Mouse (Mus musculus) intestine, embryonic 15.5 days (tissue): ENCODE measurements around the gene Serpina12. TPM values are rescaled to one million over a fixed set of nuclear protein-coding genes. Genes with fewer than 3 reads are reported as not detected.

Source experiments
- ATAC-seq: fragments of 200-750 bp; cut with Nextera tagmentation; 2 replicates; pipeline ENCODE4 v1.8.0; 2017; ENCODE audit warnings: moderate TSS enrichment, moderate library complexity
- H3K27ac ChIP-seq: fragments of 300-500 bp; sonication (generic); 2 replicates; pipeline ENCODE4 v1.5.1; 2015; ENCODE audit warnings: mild to moderate bottlenecking, inconsistent platforms
- H3K27me3 ChIP-seq: fragments of 300-500 bp; sonication (generic); replicated peaks from 2 replicates; pipeline ENCODE4 v1.6.1; 2015; ENCODE audit warnings: inconsistent platforms
- H3K36me3 ChIP-seq: fragments of 300-500 bp; sonication (generic); 2 replicates; pipeline ENCODE4 v1.6.1; 2015; ENCODE audit warnings: inconsistent platforms
- H3K4me1 ChIP-seq: fragments of 300-500 bp; sonication (generic); replicated peaks from 2 replicates; pipeline ENCODE4 v1.6.1; 2015; ENCODE audit warnings: inconsistent platforms
- H3K4me2 ChIP-seq: fragments of 300-500 bp; sonication (generic); replicated peaks from 2 replicates; pipeline ENCODE4 v1.6.1; 2015; ENCODE audit warnings: mild to moderate bottlenecking, inconsistent platforms
- H3K4me3 ChIP-seq: fragments of 300-500 bp; sonication (generic); replicated peaks from 2 replicates; pipeline ENCODE4 v1.5.1; 2015; ENCODE audit warnings: inconsistent platforms
- H3K9ac ChIP-seq: fragments of 300-500 bp; sonication (generic); 2 replicates; pipeline ENCODE4 v1.6.1; 2015; ENCODE audit warnings: inconsistent platforms
- H3K9me3 ChIP-seq: fragments of 300-500 bp; sonication (generic); 2 replicates; pipeline ENCODE4 v1.6.1; 2016; ENCODE audit warnings: inconsistent platforms
- WGBS: fragments of 180-500 bp; shearing (Covaris S2); methylation state at CpG from one replicate; pipeline ENCODE4 v1.1.7; 2015; 5-methylcytosine and 5-hydroxymethylcytosine counted together
- polyA plus RNA-seq: library from polyadenylated mRNA; unstranded; fragments of >200 nt; fragmentation: Nextera tagmentation; extraction: Ambion mirVana; gene quantifications from 2 replicates; pipeline ENCODE4 v1.2.1, GENCODE M21; 2015

The Serpina12 gene
- polyA plus RNA-seq, 1 experiment from 2014 or later: not detected

GRCm38 (mm10) chr12:104057050-104057449, 12.8 kb upstream of the Serpina12 start:
- H3K9me3 ChIP-seq: no peaks in the 10 kb centered on the region
- no peaks in the 10 kb centered on the region for H3K4me1 ChIP-seq
- ATAC-seq: no peak
- no peak overlapping the region for H3K4me3 ChIP-seq
- WGBS: 30% methylated on average over 4 of the region's 4 CpGs
- H3K27me3 ChIP-seq: no peaks in the 10 kb centered on the region
- H3K27ac ChIP-seq: no peak overlapping the region
- H3K36me3 ChIP-seq: no peaks in the 10 kb centered on the region
- H3K9ac ChIP-seq: no peak overlapping the region
- H3K4me2 ChIP-seq: no peak overlapping the region

GRCm38 (mm10) chr12:104055755-104056154, 11.5 kb upstream of the Serpina12 start:
- 79% methylated on average over 8 of the region's 8 CpGs for WGBS
- no peak overlapping the region for H3K9ac ChIP-seq
- no peaks in the 10 kb centered on the region for H3K4me1 ChIP-seq
- ATAC-seq: no peak
- no peaks in the 10 kb centered on the region for H3K27me3 ChIP-seq
- no peak overlapping the region for H3K4me2 ChIP-seq
- H3K36me3 ChIP-seq: no peaks in the 10 kb centered on the region
- no peak overlapping the region for H3K27ac ChIP-seq
- H3K4me3 ChIP-seq: no peak overlapping the region
- H3K9me3 ChIP-seq: no peaks in the 10 kb centered on the region

- no peaks in the 10 kb centered on the region for H3K27me3 ChIP-seq
- no peak overlapping the region for H3K4me3 ChIP-seq
These were observed 9.8 kb upstream of the Serpina12 start for GRCm38 (mm10) chr12:104053995-104054394.

GRCm38 (mm10) chr12:104045713-104046112, 1.5 kb upstream of the Serpina12 start:
- Histone ChIP-seq H3K4me2 (no peak overlapping the region), H3K9ac (no peak overlapping the region), H3K4me3 (no peak overlapping the region), H3K4me1 (no peaks in the 10 kb centered on the region), H3K9me3 (no peaks in the 10 kb centered on the region), H3K36me3 (no peaks in the 10 kb centered on the region), H3K27me3 (no peaks in the 10 kb centered on the region), H3K27ac (no peak overlapping the region)
- no peak for ATAC-seq
- WGBS: 72% methylated on average over 8 of the region's 8 CpGs

More at GRCm38 (mm10) chr12:104053995-104054394, 9.8 kb upstream of the Serpina12 start:
- H3K4me2 ChIP-seq: no peak overlapping the region
- no peak overlapping the region for H3K27ac ChIP-seq
- H3K9ac ChIP-seq: no peak overlapping the region
- 64% methylated on average over 1 of the region's 1 CpGs for WGBS
- H3K9me3 ChIP-seq: no peaks in the 10 kb centered on the region
- ATAC-seq: no peak
- H3K4me1 ChIP-seq: no peaks in the 10 kb centered on the region
- no peaks in the 10 kb centered on the region for H3K36me3 ChIP-seq

- WGBS: 87% methylated on average over 2 of the region's 2 CpGs
- Histone ChIP-seq H3K4me2 (no peak overlapping the region), H3K4me3 (no peak overlapping the region), H3K27me3 (no peaks in the 10 kb centered on the region), H3K27ac (no peak overlapping the region), H3K9me3 (no peaks in the 10 kb centered on the region), H3K9ac (no peak overlapping the region), H3K36me3 (no peaks in the 10 kb centered on the region), H3K4me1 (no peaks in the 10 kb centered on the region)
- ATAC-seq: no peak
These were observed 1.5 kb downstream of the Serpina12 start for GRCm38 (mm10) chr12:104042753-104043152.

GRCm38 (mm10) chr12:104041401-104041800, 2.8 kb downstream of the Serpina12 start:
- WGBS: 76% methylated on average over 6 of the region's 6 CpGs
- no peak overlapping the region for H3K4me2 ChIP-seq
- no peaks in the 10 kb centered on the region for H3K27me3 ChIP-seq
- no peak overlapping the region for H3K9ac ChIP-seq
- ATAC-seq: no peak
- no peak overlapping the region for H3K4me3 ChIP-seq
- no peak overlapping the region for H3K27ac ChIP-seq
- H3K4me1 ChIP-seq: no peaks in the 10 kb centered on the region
- H3K36me3 ChIP-seq: no peaks in the 10 kb centered on the region
- H3K9me3 ChIP-seq: no peaks in the 10 kb centered on the region

GRCm38 (mm10) chr12:104038181-104038580, 6.1 kb downstream of the Serpina12 start:
- no peaks in the 10 kb centered on the region for H3K27me3 ChIP-seq
- no peaks in the 10 kb centered on the region for H3K9me3 ChIP-seq
- no peak overlapping the region for H3K27ac ChIP-seq
- no peak overlapping the region for H3K4me3 ChIP-seq
- no peaks in the 10 kb centered on the region for H3K4me1 ChIP-seq
- H3K9ac ChIP-seq: no peak overlapping the region
- ATAC-seq: no peak
- H3K4me2 ChIP-seq: no peak overlapping the region
- 91% methylated on average over 7 of the region's 7 CpGs for WGBS
- no peaks in the 10 kb centered on the region for H3K36me3 ChIP-seq

- no peaks in the 10 kb centered on the region for H3K4me1 ChIP-seq
- ATAC-seq: no peak
- no peak overlapping the region for H3K27ac ChIP-seq
- no peaks in the 10 kb centered on the region for H3K27me3 ChIP-seq
- no peak overlapping the region for H3K4me2 ChIP-seq
- WGBS: 100% methylated on average over 1 of the region's 1 CpGs
- no peak overlapping the region for H3K4me3 ChIP-seq
- H3K9me3 ChIP-seq: no peaks in the 10 kb centered on the region
- H3K36me3 ChIP-seq: no peaks in the 10 kb centered on the region
- no peak overlapping the region for H3K9ac ChIP-seq
These were observed 10.5 kb downstream of the Serpina12 start for GRCm38 (mm10) chr12:104033752-104034151.

GRCm38 (mm10) chr12:104029986-104030385, 14.3 kb downstream of the Serpina12 start:
- Histone ChIP-seq H3K4me1 (no peaks in the 10 kb centered on the region), H3K4me3 (no peak overlapping the region), H3K27me3 (no peaks in the 10 kb centered on the region), H3K9me3 (no peaks in the 10 kb centered on the region), H3K4me2 (no peak overlapping the region), H3K9ac (no peak overlapping the region), H3K27ac (no peak overlapping the region), H3K36me3 (no peaks in the 10 kb centered on the region)
- 43% methylated on average over 8 of the region's 8 CpGs for WGBS
- no peak for ATAC-seq

- ATAC-seq: no peak
- no peak overlapping the region for H3K4me2 ChIP-seq
- H3K27me3 ChIP-seq: no peaks in the 10 kb centered on the region
- H3K4me3 ChIP-seq: no peak overlapping the region
- WGBS: 73% methylated on average over 3 of the region's 3 CpGs
- no peak overlapping the region for H3K27ac ChIP-seq
- no peak overlapping the region for H3K9ac ChIP-seq
- no peaks in the 10 kb centered on the region for H3K36me3 ChIP-seq
- H3K9me3 ChIP-seq: no peaks in the 10 kb centered on the region
- H3K4me1 ChIP-seq: no peaks in the 10 kb centered on the region
These were observed 29.0 kb downstream of the Serpina12 start for GRCm38 (mm10) chr12:104015280-104015679.

GRCm38 (mm10) chr12:104013620-104014019, 30.6 kb downstream of the Serpina12 start, which contains the start of gene Serpina9:
Gene Serpina9 (minus strand): TSS chr12:104013755.
- Histone ChIP-seq H3K27me3 (no peaks in the 10 kb centered on the region), H3K36me3 (no peaks in the 10 kb centered on the region), H3K4me2 (no peak within 1 kb of the TSS), H3K9ac (no peak within 1 kb of the TSS), H3K27ac (no peak within 1 kb of the TSS), H3K9me3 (no peaks in the 10 kb centered on the region), H3K4me1 (no peaks in the 10 kb centered on the region), H3K4me3 (no peak within 1 kb of the TSS)
- ATAC-seq: no peak
- 76% methylated on average over 6 of the region's 6 CpGs for WGBS

GRCm38 (mm10) chr12:104004689-104005088, 39.6 kb downstream of the Serpina12 start:
- Histone ChIP-seq H3K4me1 (peaks cover 3% of the 10 kb centered on the region; the same call in 1 of the 2 replicates), H3K27me3 (no peaks in the 10 kb centered on the region), H3K27ac (no peak overlapping the region), H3K4me3 (no peak overlapping the region), H3K36me3 (no peaks in the 10 kb centered on the region), H3K9me3 (0 out of 2 replicates have a peak, but pooled peaks cover 3% of the 10 kb centered on the region), H3K9ac (no peak overlapping the region), H3K4me2 (no peak overlapping the region)
- ATAC-seq: no peak
- 83% methylated on average over 5 of the region's 5 CpGs for WGBS

GRCm38 (mm10) chr12:104003238-104003612, 41.0 kb downstream of the Serpina12 start:
- Histone ChIP-seq H3K4me3 (no peak overlapping the region), H3K36me3 (no peaks in the 10 kb centered on the region), H3K27me3 (no peaks in the 10 kb centered on the region), H3K9ac (no peak overlapping the region), H3K4me1 (peaks cover 3% of the 10 kb centered on the region; the same call in 1 of the 2 replicates), H3K27ac (no peak overlapping the region), H3K9me3 (0 out of 2 replicates have a peak, but pooled peaks cover 3% of the 10 kb centered on the region), H3K4me2 (no peak overlapping the region)
- WGBS: 40% methylated on average over 4 of the region's 4 CpGs
- no peak for ATAC-seq
